Mouse (Mus musculus) liver, postnatal 0 days (tissue): Measurements from ENCODE around the gene Efna3. TPM values are rescaled to one million over a fixed set of nuclear protein-coding genes. Genes with fewer than 3 reads are reported as not detected.
A peak's percentile ranks its signal among the peaks of the same experiment; 100 is the strongest.

ENCODE experiments used
- ATAC-seq: fragments of 200-750 bp; cut with Nextera tagmentation; 2 replicates; pipeline ENCODE4 v1.8.0; 2017; ENCODE audit warnings: mild to moderate bottlenecking, moderate library complexity
- DNase-seq: peaks from one replicate; pipeline ENCODE4 v3.0.0-alpha.2; 2016
- H3K27ac ChIP-seq: fragments of 300-500 bp; sonication (generic); 2 replicates; pipeline ENCODE4 v1.5.1; 2014; ENCODE audit warnings: antibody characterized with exemption, moderate library complexity, mild to moderate bottlenecking, low read depth
- H3K27me3 ChIP-seq: fragments of 300-500 bp; sonication (generic); 2 replicates; pipeline ENCODE4 v1.6.1; 2014; ENCODE audit warnings: low read length, control low read depth, mixed read lengths; ENCODE audit not compliant: insufficient read depth
- H3K36me3 ChIP-seq: fragments of 300-500 bp; sonication (generic); replicated peaks from 2 replicates; pipeline ENCODE4 v1.6.1; 2014; ENCODE audit warnings: mild to moderate bottlenecking, control low read depth, low read length, moderate library complexity, mixed read lengths; ENCODE audit not compliant: insufficient read depth
- H3K4me1 ChIP-seq: fragments of 300-500 bp; sonication (generic); 2 replicates; pipeline ENCODE4 v1.6.1; 2014; ENCODE audit warnings: antibody characterized with exemption, mild to moderate bottlenecking, control low read depth; ENCODE audit not compliant: insufficient read depth
- H3K4me2 ChIP-seq: fragments of 300-500 bp; sonication (generic); 2 replicates; pipeline ENCODE4 v1.6.1; 2014; ENCODE audit warnings: low read depth, mild to moderate bottlenecking, low read length, moderate library complexity, mixed read lengths
- H3K4me3 ChIP-seq: fragments of 300-500 bp; sonication (generic); 2 replicates; pipeline ENCODE4 v1.5.1; 2014; ENCODE audit warnings: low read depth, low read length
- H3K9ac ChIP-seq: fragments of 300-500 bp; sonication (generic); replicated peaks from 2 replicates; pipeline ENCODE4 v1.6.1; 2014; ENCODE audit warnings: mild to moderate bottlenecking, moderate library complexity
- H3K9me3 ChIP-seq: fragments of 300-500 bp; sonication (generic); 2 replicates; pipeline ENCODE4 v1.6.1; 2016; ENCODE audit warnings: mild to moderate bottlenecking, control low read depth, low read length, mixed read lengths
- CTCF ChIP-seq: sonication (generic); IDR thresholded peaks from 2 replicates; pipeline ENCODE4 v1.5.1; 2016; ENCODE audit warnings: antibody characterized with exemption, low read depth
- EP300 ChIP-seq: IDR thresholded peaks from 2 replicates; pipeline ENCODE4 v1.6.1; 2016; ENCODE audit warnings: antibody characterized with exemption, low read depth, mild to moderate bottlenecking
- WGBS: fragments of 180-500 bp; shearing (Covaris S2); extraction: QIAGEN DNeasy Blood & Tissue Kit; methylation state at CpG from one replicate; pipeline ENCODE4 v1.1.7; 2014; ENCODE audit not compliant: insufficient replicate concordance; 5-methylcytosine and 5-hydroxymethylcytosine counted together
- polyA plus RNA-seq: library from polyadenylated mRNA; unstranded; fragments of >200 nt; fragmentation: Nextera tagmentation; extraction: Ambion mirVana; gene quantifications from 2 replicates; pipeline ENCODE4 v1.2.1, GENCODE M21; 2015

Efna3 gene
- not detected in 2 replicates for polyA plus RNA-seq

DNA sequence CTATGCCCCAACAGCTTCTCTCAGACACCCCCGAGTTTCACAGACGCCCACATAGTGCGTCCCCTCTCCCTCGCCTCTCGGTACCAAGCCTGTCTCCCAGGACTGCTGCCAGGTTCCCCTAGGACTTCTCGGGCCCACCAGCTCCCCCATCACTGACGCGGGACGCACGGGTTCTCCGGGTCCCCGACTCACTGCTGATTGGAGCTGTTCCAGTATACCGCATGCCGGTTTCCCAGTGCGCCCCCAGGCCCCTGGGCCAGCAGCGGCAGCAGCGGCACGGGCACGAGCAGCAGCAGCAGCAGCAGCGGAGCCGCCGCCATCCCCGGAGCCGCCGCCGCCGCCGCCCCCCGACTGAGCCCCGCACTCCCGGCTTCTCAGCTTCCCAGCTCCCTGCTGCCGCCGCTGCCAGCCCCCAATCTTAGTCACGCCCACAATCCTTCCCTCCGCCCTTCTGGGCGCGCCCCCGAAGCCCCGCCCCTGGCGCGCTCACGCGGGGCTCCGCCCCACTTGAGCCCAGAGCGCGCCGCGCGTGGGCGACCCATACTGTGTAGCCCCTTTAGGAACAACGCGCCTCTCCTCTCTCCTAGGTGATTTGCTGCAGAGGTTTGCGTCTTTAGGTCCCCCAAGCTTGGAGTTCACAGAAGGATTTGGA is at the start of gene Efna3:
Gene Efna3 (minus strand): TSS at position 452 of the 652 bp plus-strand sequence.
- Histone ChIP-seq H3K9ac (peak within 1 kb of the TSS; percentile 48; the same call in 1 of the 2 replicates), H3K27me3 (peaks cover 76% of the 10 kb centered on the region), H3K36me3 (no peaks in the 10 kb centered on the region), H3K9me3 (no peaks in the 10 kb centered on the region), H3K27ac (no peak within 1 kb of the TSS), H3K4me1 (peaks cover 28% of the 10 kb centered on the region), H3K4me3 (peak within 1 kb of the TSS; percentile 52), H3K4me2 (peak within 1 kb of the TSS; percentile 79)
- DNase-seq, result peak; percentile 62
- TF ChIP-seq EP300 (no peak), CTCF (no peak)
- no peak for ATAC-seq
- WGBS, result 2% methylated on average over 43 of the region's 53 CpGs

DNA sequence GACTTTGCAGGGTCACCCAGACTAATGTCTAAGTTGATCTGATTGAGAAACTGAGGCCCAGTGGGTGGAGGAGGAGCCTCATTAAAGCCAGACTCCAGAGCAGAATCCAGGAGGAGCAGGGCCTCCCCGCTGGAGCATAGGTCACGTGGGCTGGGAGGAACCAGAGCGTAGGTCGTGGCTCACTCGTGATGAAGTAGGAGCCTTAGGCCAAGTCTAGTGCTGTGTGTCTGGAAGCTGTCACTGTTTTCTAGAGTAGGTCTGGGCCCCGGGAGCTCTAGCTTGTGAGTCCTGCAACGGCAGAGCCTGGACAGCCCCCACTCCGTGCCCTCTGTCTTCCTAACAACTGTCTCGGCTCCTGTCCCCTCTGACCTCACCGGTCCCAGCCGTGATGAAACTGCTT is 44.6 kb upstream of the Efna3 start:
- no peaks in the 10 kb centered on the region for H3K36me3 ChIP-seq
- TF ChIP-seq CTCF (no peak), EP300 (no peak)
- DNase-seq, result peak; percentile 17
- 57% methylated on average over 11 of the region's 11 CpGs for WGBS
- no peaks in the 10 kb centered on the region for H3K9me3 ChIP-seq
- H3K27me3 ChIP-seq, result no peaks in the 10 kb centered on the region
- no peak overlapping the region for H3K9ac ChIP-seq
- ATAC-seq, result peak; percentile 48
- no peak overlapping the region for H3K4me3 ChIP-seq
- no peak overlapping the region for H3K4me2 ChIP-seq
- H3K4me1 ChIP-seq, result no peaks in the 10 kb centered on the region
- no peak overlapping the region for H3K27ac ChIP-seq

- no peak overlapping the region for H3K27ac ChIP-seq
- no peak overlapping the region for H3K4me2 ChIP-seq
- no peaks in the 10 kb centered on the region for H3K27me3 ChIP-seq
- no peaks in the 10 kb centered on the region for H3K9me3 ChIP-seq
- no peak for ATAC-seq
- H3K4me1 ChIP-seq, result no peaks in the 10 kb centered on the region
- H3K4me3 ChIP-seq, result no peak overlapping the region
- DNase-seq, result no peak
- H3K9ac ChIP-seq, result no peak overlapping the region
- TF ChIP-seq EP300 (no peak), CTCF (no peak)
- H3K36me3 ChIP-seq, result no peaks in the 10 kb centered on the region
- 70% methylated on average over 20 of the region's 20 CpGs for WGBS
These were observed 43.0 kb upstream of the Efna3 start for GRCm38 (mm10) chr3:89365486-89366414.

- ATAC-seq (no peak), DNase-seq (no peak)
- H3K9me3 ChIP-seq, result no peaks in the 10 kb centered on the region
- H3K4me3 ChIP-seq, result no peak within 1 kb of the TSS
- H3K27ac ChIP-seq, result no peak within 1 kb of the TSS
- no peak within 1 kb of the TSS for H3K4me2 ChIP-seq
- H3K9ac ChIP-seq, result no peak within 1 kb of the TSS
- TF ChIP-seq EP300 (no peak), CTCF (no peak)
- no peaks in the 10 kb centered on the region for H3K27me3 ChIP-seq
- no peaks in the 10 kb centered on the region for H3K4me1 ChIP-seq
- no peaks in the 10 kb centered on the region for H3K36me3 ChIP-seq
- WGBS, result 70% methylated on average over 11 of the region's 11 CpGs
These were observed 42.4 kb upstream of the Efna3 start, which contains the start of gene Dcst1 for GRCm38 (mm10) chr3:89365153-89365485. Dcst1 (minus strand) TSS chr3:89365253.

- Histone ChIP-seq H3K36me3 (no peaks in the 10 kb centered on the region), H3K4me3 (no peak overlapping the region), H3K27ac (no peak overlapping the region), H3K9me3 (no peaks in the 10 kb centered on the region), H3K27me3 (no peaks in the 10 kb centered on the region), H3K4me1 (no peaks in the 10 kb centered on the region), H3K4me2 (no peak overlapping the region), H3K9ac (no peak overlapping the region)
- ATAC-seq, result no peak
- TF ChIP-seq EP300 (no peak), CTCF (no peak)
- no peak for DNase-seq
- WGBS, result 74% methylated on average over 8 of the region's 8 CpGs
These were observed 41.9 kb upstream of the Efna3 start for GRCm38 (mm10) chr3:89364631-89365030.

DNA sequence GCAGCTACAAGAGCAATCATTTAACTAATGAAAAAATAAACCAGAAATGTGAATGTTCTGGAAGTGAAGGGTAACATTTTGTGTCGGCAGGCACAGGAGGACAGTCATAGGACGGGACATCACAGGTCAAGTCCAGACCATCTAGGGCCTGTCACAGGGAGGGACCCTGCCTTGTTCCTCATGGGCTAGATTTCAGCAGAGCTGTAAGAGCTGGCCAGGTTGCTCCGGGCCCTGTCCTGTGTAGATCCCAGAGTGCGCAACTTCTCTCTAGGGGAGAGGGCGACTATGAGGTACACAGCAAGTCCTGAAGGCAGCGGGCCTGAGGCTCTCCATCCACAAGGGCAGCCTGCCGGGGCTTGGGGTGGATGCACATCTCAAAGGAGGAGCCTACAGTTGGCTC is 38.9 kb upstream of the Efna3 start, which contains the start of gene Dcst2:
Gene Dcst2 (plus strand): TSS at position 301 of the 400 bp plus-strand sequence.
- no peak for TF ChIP-seq CTCF

More for the DNA sequence above, 38.9 kb upstream of the Efna3 start, which contains the start of gene Dcst2:
- ATAC-seq (no peak), DNase-seq (no peak)
- Histone ChIP-seq H3K4me3 (no peak within 1 kb of the TSS), H3K36me3 (no peaks in the 10 kb centered on the region), H3K9me3 (no peaks in the 10 kb centered on the region), H3K4me2 (no peak within 1 kb of the TSS), H3K27me3 (no peaks in the 10 kb centered on the region), H3K9ac (no peak within 1 kb of the TSS), H3K4me1 (no peaks in the 10 kb centered on the region), H3K27ac (no peak within 1 kb of the TSS)
- 80% methylated on average over 7 of the region's 7 CpGs for WGBS
